Mouse (Mus musculus): ENCODE data around the gene Bhlhe41.

Bhlhe41 gene

DNA sequence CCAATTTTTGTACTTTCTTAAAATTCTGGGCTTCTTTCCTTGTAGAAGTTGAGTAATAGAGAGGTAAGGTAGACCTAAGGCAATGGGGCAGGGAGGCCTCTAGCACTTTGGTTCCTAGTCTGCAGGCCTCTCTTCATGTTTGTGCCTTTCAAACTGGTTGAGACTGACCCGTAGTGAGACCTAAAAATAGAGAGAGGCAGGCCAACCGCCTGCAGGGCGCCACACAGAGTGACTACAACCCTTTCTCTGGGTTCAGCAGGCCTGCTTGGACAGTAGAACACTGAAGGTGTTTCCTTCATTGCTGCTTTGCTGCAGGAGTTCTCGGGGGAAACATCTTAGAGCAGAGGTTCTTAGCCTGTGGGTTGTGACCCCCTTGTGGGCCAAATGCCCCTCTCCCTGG is 5.6 kb upstream of the Bhlhe41 start:
- no peak for DNase-seq (ENCODE audit: low spot score in 2 of 2)

DNA sequence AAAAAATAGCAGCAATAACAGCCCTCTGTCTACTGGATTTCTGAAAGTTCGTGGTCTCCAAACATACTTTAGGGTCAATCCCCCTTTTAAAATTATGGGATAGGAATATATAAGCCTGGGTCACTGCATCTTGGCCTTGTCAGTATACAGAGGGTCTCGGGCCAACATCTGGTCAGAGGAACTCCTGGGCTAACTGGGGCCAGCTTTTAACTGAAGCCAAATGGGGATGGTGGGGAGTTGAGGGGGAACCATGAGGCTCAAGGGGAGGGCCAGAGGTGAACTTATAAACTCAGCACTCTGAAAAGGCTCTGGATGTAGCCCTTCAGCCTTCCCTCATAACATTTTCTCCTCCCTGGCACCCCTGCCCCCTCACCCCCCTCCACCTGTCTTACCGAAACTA is 1.8 kb upstream of the Bhlhe41 start:
- DNase-seq (ENCODE audit: low spot score in 2 of 2) = no peak

DNA sequence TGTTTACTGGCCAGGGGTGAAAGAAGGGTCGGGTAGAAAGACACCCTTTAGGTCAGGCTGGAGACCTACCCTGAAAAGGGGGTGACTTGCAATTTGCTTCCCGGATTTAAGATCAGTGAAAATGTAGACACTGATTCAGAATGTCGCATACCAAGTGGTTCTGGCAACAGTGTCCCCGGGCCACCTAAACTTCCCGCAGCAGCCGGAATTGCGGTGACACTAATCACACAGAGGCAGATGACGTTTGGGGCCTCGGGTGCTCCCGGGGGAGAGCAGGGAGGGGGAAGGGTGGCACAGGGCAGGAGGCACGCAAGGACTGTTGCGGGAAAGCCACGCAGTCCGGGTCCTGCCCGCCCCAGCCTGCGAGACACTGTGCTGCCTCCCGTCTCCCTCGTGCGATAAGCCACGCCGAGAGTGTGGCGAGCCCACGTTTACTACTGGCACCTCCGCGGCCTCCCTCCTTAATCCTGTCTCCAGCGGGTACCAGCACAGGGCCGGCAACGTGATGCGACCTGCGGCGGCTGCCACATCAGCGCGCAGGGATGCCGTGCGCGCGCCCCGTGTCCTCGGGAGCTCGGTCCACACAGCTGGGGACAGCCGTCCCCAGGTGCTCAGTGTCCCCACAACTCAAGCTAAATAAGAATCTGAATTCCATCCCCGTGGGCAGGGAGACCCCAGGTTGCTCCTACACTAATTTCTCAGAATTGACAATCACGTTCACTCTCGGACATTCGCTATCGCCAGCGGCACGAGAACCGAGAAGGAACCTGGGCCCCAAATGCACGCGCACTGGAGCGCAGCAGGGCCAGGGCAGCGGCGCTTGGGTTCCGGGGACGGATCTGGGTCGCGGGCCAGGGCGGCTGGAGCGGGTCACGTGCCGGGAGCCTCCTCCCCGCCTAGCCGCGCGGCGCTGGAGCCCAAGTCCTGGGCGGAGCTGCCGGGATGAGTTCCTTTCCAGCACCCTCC is 811 bp upstream of the Bhlhe41 start:
- DNase-seq (ENCODE audit: low spot score in 2 of 2) = peak; percentile 69 to 75

DNA sequence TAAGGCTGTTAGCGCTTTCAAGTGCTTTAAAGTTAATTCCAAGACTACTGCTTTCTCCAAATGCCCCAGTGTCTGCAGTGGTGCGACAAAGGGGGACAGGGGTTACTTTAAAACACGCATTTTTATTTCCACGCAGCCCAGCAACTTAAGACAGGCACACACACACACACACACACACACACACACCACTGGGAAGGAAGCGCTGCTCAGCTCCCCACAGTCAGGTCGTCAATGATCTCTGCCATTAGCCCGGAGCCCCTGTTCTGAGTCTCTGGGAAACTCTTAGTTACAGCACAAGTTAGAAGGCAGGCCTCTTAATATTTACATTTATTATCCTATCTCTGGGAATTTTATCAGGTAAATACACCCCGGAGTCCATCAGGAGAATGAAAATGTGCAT is 1.2 kb downstream of the Bhlhe41 start:
- no peak for DNase-seq (ENCODE audit: low spot score in 2 of 2)

DNA sequence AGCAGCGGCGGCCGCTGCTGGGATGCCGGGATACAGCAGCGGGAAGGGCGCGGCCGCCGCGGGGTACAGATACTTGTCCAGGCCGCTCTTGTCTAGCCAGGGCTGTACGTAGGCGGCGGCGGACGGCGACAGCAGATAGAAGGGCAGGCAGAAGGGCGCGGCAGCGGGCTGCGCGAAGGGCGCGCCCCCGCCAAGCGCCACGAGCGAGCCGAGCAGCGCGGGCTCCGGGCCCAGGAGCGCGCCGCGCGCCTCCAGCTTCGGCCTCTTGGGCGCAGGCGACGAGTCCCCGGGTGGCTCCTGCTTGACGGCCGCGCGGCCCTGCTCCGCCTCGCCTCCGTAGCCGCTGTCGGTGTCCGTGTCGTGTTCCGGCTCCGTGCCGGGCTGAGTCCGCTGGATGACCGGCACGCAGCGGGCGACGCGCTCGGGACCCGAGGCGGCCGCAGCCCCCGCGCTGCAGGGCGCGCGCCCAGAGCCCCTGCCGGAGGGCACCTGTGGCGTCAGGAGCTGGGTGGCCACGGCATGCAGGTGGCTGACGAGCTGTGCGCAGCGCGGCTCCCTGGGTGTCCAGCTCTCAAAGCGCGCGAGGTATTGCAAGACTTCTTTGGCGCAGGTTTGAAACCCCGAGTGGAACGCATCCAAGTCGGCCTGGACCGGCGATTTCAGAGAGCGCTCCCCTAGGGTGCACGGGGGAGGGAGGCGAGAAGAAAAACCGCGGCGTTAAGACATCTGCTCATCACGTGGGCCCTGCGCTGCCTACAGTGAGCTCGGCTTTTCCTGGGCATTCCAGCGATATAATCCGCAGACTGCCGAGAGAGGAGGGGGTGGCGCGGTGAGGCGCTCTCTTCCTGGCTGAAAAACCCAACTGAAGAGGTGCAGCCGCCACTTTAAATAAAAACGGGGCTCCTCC is 2.0 kb downstream of the Bhlhe41 start:
- DNase-seq (ENCODE audit: low spot score in 2 of 2) = peak; percentile 68 to 71

DNA sequence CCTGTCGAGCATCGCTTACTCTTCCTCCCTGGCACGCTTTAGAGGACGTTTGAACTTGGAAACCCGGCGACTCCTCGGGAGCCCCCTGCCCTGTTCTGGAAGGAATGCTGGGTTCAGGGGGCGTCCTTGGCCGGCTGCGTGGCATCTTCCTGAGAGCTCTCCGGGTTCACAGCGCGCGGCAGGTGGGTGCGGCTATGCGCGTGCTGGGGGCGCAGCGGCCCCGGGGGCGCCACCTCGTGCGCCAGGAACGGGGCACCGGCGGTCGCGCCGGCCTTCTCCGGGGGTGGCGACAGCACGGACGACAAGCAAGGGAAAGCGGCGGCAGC is 2.7 kb downstream of the Bhlhe41 start:
- no peak for DNase-seq (ENCODE audit: low spot score in 2 of 2)

DNA sequence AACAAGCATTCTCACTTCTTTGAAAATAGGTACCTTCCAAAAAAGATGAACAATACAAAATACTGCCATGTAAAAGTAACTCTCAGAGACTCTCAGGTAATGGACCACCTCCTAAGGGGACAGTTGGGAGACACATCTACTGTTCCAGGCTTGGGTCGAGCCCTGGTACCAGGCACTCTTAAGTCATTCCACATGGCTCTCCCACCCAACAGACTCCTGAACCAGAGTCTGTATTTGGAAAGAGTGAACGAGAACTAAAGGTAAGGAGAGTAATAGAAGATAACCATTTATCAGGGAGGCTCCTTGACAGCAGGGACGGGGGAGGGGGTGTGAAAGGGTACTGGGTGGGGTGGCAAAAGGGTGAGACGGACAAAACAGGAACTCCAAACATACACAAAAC is 3.0 kb downstream of the Bhlhe41 start:
- no peak for DNase-seq (ENCODE audit: low spot score in 2 of 2)

DNA sequence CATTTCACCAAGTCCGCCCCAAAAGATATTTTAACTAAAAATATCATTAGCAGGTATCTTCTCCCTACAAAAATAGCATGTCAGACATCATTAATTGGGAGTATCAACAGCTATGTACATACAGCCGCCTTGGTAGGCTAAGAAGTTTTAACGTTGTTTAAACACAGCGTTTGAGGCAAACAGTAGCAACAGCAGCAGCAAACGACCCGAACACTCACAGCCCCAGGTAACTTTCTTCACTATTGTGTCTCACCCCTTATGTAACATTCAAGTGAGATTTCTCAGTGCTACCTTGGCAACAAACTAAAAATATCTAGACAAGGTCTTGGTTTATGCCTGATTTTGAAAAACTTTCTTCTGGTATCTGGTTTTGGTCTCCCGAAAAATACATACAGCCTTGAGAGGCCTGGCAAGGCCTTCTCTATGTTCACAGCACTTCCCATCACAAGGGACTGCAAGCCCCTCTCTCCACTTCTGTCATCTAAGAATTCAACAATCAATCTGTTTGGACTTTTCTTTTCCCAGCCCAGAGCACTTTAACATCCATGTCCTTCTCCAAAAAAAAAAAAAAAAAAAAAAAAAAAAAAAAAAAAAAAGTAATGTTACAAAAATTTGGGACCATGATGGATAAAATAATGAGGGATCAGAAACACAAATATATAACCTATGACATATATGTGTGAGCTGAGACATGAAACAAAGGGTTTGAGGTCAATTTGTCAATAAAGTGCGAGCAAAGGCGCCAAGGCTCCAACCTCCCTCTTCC is 3.7 kb downstream of the Bhlhe41 start:
- DNase-seq (ENCODE audit: low spot score in 2 of 2) = no peak

DNA sequence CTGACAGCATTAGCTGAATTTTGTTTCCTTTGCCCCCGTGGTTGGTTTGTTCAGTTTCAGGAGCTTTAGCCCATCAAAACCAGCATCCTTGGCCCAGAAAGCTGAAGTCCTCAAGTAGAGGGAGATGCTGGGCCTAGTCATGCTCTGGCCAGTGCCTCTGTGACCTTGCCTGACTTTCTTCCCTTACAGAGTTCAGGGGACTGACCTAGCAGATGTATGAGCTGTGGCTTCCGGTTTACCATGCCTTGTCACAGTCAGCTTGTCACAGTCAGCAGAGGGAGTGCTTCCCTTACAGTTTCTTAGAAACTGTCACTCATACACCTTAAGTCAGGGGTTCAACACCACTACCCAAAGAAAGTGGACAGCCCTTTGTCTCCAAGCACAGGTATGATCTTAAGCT is 5.0 kb downstream of the Bhlhe41 start:
- DNase-seq (ENCODE audit: low spot score in 2 of 2) = no peak

DNA sequence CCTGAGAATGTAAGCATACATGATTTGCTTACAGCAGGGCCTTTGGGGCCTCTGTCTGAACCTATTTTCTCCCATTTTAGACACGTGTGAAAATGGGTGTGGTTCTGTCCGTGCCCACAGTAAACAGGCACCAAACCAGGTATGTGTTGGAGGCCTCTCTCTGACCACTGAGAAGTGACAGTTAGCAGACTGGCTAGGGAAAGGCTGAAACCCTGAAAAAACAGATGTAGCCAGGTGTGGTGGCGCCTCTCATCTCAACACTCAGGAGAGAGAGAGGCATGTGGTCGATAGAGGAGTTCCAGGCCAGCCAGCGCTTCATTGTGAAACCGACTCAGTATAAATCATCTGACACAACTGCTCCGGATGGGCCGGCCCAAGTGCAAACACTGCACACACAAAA is 6.9 kb downstream of the Bhlhe41 start:
- no peak for DNase-seq (ENCODE audit: low spot score in 2 of 2)

DNA sequence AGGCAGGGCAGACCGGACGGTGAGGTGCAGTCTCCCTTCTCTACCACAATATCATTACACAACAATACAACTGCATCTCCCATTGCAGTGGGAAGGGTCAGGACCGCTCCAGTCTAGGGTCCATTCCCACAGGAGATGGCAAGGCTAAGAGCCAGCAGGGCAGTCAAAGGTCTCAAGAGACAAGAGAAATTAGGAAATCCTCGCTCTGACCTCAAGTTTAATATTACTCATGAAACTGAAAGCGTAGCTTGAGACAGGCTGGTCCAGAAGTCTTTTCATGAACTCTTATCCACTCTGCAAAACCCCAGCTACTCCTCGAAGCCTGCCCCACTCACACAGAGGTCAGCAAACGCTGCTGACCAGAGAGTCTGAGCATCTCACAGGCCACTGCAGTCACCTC is 7.9 kb downstream of the Bhlhe41 start:
- DNase-seq (ENCODE audit: low spot score in 2 of 2) = no peak

DNA sequence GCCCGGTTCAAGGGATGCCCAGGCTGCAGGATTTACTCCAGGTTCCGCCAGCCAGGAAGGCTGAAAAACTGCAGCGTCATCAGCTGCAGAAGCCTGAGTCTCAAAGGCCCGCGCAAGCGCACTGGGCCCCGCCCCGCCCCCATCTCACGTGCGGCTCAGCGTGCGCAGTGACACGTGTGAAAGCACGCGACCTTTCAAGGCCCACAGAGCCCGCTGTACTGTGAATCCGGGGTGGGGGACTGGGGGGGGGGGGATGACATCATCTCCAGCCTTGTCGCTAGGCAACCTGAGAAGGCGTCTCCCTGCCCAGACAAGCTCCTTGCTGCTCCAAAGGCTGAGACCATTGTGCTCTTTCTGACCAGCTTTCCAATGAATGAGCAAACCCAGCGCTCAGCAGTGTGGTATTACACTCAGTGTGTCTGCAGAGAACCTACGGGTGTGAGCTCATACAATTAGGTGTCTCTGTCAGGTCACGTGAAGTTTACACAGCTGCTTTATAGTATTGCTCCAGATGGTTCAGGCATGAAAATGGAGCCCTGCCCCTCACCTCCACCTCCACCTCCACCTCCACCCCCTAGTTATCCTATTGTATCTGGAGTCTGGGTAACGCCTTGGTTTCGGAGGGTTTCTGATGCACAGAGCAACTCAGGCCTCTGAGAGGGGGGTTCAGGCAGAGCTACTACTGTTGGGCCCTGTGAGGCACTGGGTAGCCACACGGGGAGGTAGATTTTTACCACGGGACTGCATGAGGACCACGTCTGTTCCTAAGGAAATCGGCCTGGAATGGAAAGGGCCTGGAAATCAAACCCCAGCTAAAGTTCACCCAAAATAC is 9.4 kb downstream of the Bhlhe41 start:
- peak; percentile 97 to 98 for DNase-seq (ENCODE audit: low spot score in 2 of 2)

DNA sequence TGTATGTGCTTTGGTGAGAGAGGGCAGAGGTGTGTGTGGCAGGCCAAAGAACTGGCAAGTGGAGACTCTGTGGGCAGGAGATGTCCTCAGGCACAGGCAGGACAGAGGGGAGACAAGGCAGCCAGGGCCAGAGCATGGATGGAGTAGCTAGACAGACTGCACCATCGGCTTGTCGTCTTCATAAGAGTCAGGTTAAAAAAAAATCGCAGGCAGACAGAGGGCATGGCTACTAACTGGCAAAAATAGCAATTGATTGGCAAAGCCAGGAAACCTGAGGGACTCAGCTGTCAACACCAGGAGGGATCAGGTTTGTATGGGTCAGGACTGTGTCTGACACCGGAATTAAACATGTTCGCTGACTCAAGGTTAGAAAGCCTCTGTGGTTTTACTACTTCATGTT is 10.6 kb downstream of the Bhlhe41 start:
- DNase-seq (ENCODE audit: low spot score in 2 of 2) = no peak

DNA sequence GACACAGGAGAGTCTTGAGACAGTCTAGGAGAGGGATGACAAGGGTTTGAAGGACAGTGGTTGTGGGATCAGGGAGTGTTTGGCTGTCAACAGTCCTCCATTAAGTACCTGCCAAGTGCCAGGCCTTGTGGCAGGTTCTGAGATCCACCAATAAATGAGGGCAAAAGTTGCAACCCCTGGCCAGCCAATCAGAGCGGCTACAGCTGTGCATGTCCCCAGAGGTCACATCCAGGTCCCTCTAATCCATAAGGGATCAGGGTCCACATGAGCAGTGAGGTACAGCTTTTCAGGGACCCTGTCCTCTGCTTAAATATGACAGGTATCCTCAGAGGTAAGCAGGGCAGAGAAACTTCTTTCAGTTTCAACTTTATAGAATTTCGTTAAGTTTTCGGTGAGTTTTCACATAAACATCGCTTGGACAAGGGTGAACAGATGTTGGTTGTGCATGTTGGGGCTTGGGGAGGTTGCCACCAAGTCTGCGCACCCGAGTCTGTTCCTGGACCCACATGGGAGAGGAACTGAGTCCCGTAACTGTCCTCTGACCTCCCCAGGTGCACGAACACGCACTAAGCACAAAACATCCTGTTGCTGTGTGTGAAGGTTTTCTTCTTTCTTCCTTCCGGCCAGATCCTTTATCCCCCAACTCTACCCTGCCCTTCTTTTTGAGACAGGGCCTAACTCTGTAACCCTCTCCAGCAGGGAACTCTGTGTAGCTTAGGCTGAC is 11.8 kb downstream of the Bhlhe41 start:
- DNase-seq (ENCODE audit: low spot score in 2 of 2) = no peak

DNA sequence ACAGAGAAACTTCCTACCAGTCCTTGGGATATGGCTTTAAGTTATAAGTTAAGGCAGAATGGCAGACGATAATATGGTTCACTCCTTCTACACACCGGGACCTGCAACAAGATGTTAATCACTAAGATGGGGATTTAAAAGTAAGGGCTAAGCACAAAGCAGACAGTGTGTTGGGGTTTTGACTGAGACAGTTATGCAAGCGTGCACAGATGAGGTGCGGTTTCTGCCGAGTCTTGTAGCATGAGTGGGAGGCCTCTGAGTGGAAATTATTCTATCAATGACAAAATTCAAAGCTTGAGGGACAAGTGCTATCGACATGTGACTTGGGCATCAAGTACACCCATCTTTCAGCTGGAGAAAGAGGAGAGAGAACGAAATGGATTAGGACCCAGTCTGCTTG is 12.7 kb downstream of the Bhlhe41 start:
- DNase-seq (ENCODE audit: low spot score in 2 of 2) = no peak

DNA sequence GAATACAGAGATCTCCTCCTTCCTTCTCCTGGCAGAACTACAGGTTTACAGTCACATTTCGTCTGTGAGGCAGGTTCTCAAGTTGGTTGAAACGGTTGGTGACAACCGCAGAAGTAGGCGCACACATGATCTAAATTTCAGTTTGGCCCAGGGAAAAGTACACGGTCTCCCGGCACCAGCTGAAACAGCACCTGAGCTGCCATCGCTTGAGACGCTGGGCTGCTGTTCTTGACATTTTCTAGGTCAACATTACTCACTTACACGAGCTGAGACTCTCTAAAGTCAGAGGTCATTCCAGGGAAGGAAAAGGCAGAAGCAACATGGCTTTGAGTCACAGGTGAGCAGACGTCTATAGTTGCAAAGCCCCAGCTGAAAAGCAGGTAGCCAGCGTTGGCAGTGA is 13.4 kb downstream of the Bhlhe41 start:
- no peak for DNase-seq (ENCODE audit: low spot score in 2 of 2)

DNA sequence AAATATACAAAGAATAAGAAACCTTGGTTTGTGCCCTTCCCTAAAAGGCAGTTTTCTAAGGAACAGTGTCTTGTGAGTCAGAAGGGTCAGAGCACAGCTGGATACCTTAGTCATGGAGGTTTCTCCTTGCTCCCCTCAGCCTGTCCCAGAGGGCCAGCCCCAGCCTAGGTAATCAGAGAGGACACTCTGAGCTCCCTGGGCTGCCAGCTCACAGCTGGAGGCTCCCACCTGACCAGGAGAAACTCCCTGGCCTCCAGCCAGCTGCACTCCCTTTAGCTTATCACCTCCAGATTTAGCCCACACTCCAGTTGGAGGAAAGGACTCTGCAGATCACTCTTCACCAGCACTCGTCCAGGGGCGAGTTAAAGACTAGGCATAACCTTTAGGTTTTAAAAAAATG is 14.6 kb downstream of the Bhlhe41 start:
- DNase-seq (ENCODE audit: low spot score in 2 of 2) = no peak

DNA sequence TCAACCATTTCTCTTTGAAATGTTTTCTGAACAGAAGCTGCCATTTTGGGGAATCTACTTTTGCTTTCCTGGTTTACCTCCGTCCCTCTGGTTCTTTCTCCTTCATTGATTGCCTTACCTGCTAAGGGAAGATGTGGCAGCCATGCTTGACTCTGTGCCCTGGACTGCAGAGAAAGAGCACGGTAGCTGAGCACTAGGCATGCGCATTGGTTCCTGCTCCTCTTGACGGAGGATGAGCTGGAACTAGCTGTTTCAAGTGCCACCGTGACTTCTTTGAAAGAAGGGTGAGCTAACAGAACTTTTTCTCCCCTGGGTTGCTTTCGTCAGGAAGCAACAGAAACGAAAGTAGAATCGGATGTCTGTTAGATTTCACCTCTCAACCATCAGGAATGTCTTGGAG is 17.7 kb downstream of the Bhlhe41 start:
- DNase-seq (ENCODE audit: low spot score in 2 of 2) = no peak

DNA sequence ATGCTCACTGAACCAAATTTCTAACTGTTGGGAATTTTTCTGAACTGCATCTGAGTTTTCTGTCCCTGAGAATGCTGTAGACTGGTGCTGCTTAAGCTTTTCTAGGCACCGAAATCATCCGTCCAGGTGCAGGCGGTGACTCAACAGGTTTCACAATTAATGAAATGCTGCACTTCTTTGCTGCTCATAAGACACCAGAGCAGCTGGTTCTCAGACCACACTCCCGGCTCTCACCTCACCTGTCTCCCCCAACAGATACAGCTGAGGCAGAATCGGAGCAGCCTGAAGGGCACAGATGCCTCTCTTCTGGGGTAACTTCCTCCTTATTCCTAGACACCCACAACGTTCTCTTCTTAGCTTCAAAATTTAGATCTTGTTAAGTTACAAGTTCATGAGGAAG is 18.4 kb downstream of the Bhlhe41 start:
- no peak for DNase-seq (ENCODE audit: low spot score in 2 of 2)

DNA sequence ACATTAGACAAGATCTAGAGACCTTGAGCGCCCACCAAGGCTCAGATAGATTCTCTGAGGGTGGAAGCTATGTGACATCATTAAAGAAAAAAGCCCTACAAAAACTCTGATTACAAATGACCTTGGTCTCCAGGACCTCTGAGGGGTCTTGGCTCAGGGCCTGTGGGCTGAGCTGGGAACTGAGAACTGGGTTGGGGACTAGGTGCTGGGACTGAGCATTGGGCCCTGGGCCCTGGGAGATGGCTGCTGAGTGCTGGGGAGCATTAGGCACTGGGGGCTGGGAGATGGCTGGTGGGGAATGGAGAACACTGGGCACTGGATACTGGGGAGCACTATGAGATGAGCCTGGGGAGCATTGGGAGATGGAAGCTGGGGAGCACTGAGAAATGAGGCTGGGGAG is 19.3 kb downstream of the Bhlhe41 start:
- no peak for DNase-seq (ENCODE audit: low spot score in 2 of 2)

DNA sequence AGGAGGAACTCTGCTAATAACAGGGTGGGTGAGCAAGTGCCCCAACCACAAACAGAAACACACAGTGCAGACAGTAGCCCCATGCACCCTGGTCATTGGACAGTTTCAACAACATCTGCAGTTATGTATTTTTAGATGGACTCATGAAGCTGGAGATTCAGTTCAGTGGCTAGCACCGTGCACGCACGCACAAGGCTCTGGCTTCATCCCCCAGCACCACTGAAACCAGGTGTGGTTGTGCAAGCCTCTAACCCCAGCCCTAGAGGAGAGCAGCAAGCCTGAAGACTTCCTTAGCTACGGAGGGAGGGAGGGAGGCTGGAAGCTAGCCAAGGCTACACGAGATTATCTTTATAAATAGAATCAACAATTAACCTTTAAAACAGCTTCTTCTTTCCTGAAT is 19.7 kb downstream of the Bhlhe41 start:
- DNase-seq (ENCODE audit: low spot score in 2 of 2) = no peak
